Mouse (Mus musculus): ENCODE results near the gene Ccdc141. TPM values are rescaled to one million over a fixed set of nuclear protein-coding genes. Genes with fewer than 3 reads are reported as not detected.

Ccdc141 gene
- total and polyA plus RNA-seq, 2 experiments from 2014 or later = 7.3 to 18.6 TPM

GRCm38 (mm10) chr2:77169218-77169617 lies 1.2 kb downstream of the Ccdc141 start:
- 0 out of 2 replicates have a peak overlapping the region, but pooled peaks have one; percentile 15 for H3K27ac ChIP-seq (ENCODE audit: low read depth, low read length)
- 80% methylated on average over 4 of the region's 4 CpGs for WGBS

GRCm38 (mm10) chr2:77168781-77169180 lies 1.7 kb downstream of the Ccdc141 start:
- Histone ChIP-seq H3K9ac (no peak overlapping the region), H3K4me1 (ENCODE audit: insufficient read depth) (no peaks in the 10 kb centered on the region), H3K27ac (ENCODE audit: low read depth, low read length) (no peak overlapping the region), H3K27me3 (ENCODE audit: insufficient read depth, low read length) (no peaks in the 10 kb centered on the region), H3K36me3 (ENCODE audit: insufficient read depth) (no peaks in the 10 kb centered on the region), H3K9me3 (ENCODE audit: low read length) (no peaks in the 10 kb centered on the region), H3K4me2 (ENCODE audit: low read depth) (no peak overlapping the region), H3K4me3 (ENCODE audit: low read depth, low read length) (no peak overlapping the region)
- no peak for TF ChIP-seq CTCF (IDR thresholded peaks at IDR 0.05; ENCODE audit: low read depth)
- DNase-seq (no peak), ATAC-seq (no peak)
- 89% methylated on average over 7 of the region's 7 CpGs for WGBS

More at GRCm38 (mm10) chr2:77169218-77169617, 1.2 kb downstream of the Ccdc141 start:
- Histone ChIP-seq H3K36me3 (ENCODE audit: insufficient read depth) (no peaks in the 10 kb centered on the region), H3K9me3 (ENCODE audit: low read length) (no peaks in the 10 kb centered on the region), H3K4me2 (ENCODE audit: low read depth) (no peak overlapping the region), H3K4me3 (ENCODE audit: low read depth, low read length) (no peak overlapping the region), H3K27me3 (ENCODE audit: insufficient read depth, low read length) (no peaks in the 10 kb centered on the region), H3K9ac (no peak overlapping the region), H3K4me1 (ENCODE audit: insufficient read depth) (no peaks in the 10 kb centered on the region)
- no peak for ATAC-seq
- no peak for DNase-seq
- no peak for TF ChIP-seq CTCF (IDR thresholded peaks at IDR 0.05; ENCODE audit: low read depth)

- no peak for TF ChIP-seq CTCF (IDR thresholded peaks at IDR 0.05; ENCODE audit: low read depth)
- H3K9me3 ChIP-seq (ENCODE audit: low read length) = no peaks in the 10 kb centered on the region
- H3K4me3 ChIP-seq (ENCODE audit: low read depth, low read length) = no peak overlapping the region
- WGBS = 89% methylated on average over 13 of the region's 13 CpGs
- H3K4me1 ChIP-seq (ENCODE audit: insufficient read depth) = no peaks in the 10 kb centered on the region
- no peaks in the 10 kb centered on the region for H3K36me3 ChIP-seq (ENCODE audit: insufficient read depth)
- DNase-seq = no peak
- no peak for ATAC-seq
- no peaks in the 10 kb centered on the region for H3K27me3 ChIP-seq (ENCODE audit: insufficient read depth, low read length)
- no peak overlapping the region for H3K27ac ChIP-seq (ENCODE audit: low read depth, low read length)
- H3K4me2 ChIP-seq (ENCODE audit: low read depth) = no peak overlapping the region
- no peak overlapping the region for H3K9ac ChIP-seq
Measured at GRCm38 (mm10) chr2:77168081-77168685, 2.3 kb downstream of the Ccdc141 start.

- H3K4me2 ChIP-seq (ENCODE audit: low read depth) = no peak overlapping the region
- H3K9ac ChIP-seq = no peak overlapping the region
- ATAC-seq = no peak
- TF ChIP-seq CTCF (IDR thresholded peaks at IDR 0.05; ENCODE audit: low read depth) = no peak
- H3K36me3 ChIP-seq (ENCODE audit: insufficient read depth) = no peaks in the 10 kb centered on the region
- no peak for DNase-seq
- no peaks in the 10 kb centered on the region for H3K4me1 ChIP-seq (ENCODE audit: insufficient read depth)
- H3K27me3 ChIP-seq (ENCODE audit: insufficient read depth, low read length) = no peaks in the 10 kb centered on the region
- no peak overlapping the region for H3K4me3 ChIP-seq (ENCODE audit: low read depth, low read length)
- no peaks in the 10 kb centered on the region for H3K9me3 ChIP-seq (ENCODE audit: low read length)
- H3K27ac ChIP-seq (ENCODE audit: low read depth, low read length) = no peak overlapping the region
- 76% methylated on average over 4 of the region's 4 CpGs for WGBS
Measured at GRCm38 (mm10) chr2:77166366-77166765, 4.1 kb downstream of the Ccdc141 start.

GRCm38 (mm10) chr2:77164662-77165061 lies 5.8 kb downstream of the Ccdc141 start:
- H3K27me3 ChIP-seq (ENCODE audit: insufficient read depth, low read length) = no peaks in the 10 kb centered on the region
- no peak overlapping the region for H3K27ac ChIP-seq (ENCODE audit: low read depth, low read length)
- WGBS = 88% methylated on average over 3 of the region's 3 CpGs
- no peaks in the 10 kb centered on the region for H3K9me3 ChIP-seq (ENCODE audit: low read length)
- DNase-seq (no peak), ATAC-seq (no peak)
- no peak overlapping the region for H3K4me2 ChIP-seq (ENCODE audit: low read depth)
- H3K4me3 ChIP-seq (ENCODE audit: low read depth, low read length) = no peak overlapping the region
- no peak overlapping the region for H3K9ac ChIP-seq
- no peak for TF ChIP-seq CTCF (IDR thresholded peaks at IDR 0.05; ENCODE audit: low read depth)
- H3K4me1 ChIP-seq (ENCODE audit: insufficient read depth) = no peaks in the 10 kb centered on the region
- no peaks in the 10 kb centered on the region for H3K36me3 ChIP-seq (ENCODE audit: insufficient read depth)

- Histone ChIP-seq H3K4me2 (ENCODE audit: low read depth) (no peak overlapping the region), H3K4me3 (ENCODE audit: low read depth, low read length) (no peak overlapping the region), H3K4me1 (ENCODE audit: insufficient read depth) (no peaks in the 10 kb centered on the region), H3K27ac (ENCODE audit: low read depth, low read length) (no peak overlapping the region), H3K9me3 (ENCODE audit: low read length) (no peaks in the 10 kb centered on the region), H3K9ac (no peak overlapping the region), H3K36me3 (ENCODE audit: insufficient read depth) (no peaks in the 10 kb centered on the region), H3K27me3 (ENCODE audit: insufficient read depth, low read length) (no peaks in the 10 kb centered on the region)
- ATAC-seq (no peak), DNase-seq (no peak)
- no peak for TF ChIP-seq CTCF (IDR thresholded peaks at IDR 0.05; ENCODE audit: low read depth)
- WGBS = 90% methylated on average over 3 of the region's 3 CpGs
Measured at GRCm38 (mm10) chr2:77163381-77163780, 7.1 kb downstream of the Ccdc141 start.

GRCm38 (mm10) chr2:77162135-77162534 lies 8.3 kb downstream of the Ccdc141 start:
- no peak for TF ChIP-seq CTCF (IDR thresholded peaks at IDR 0.05; ENCODE audit: low read depth)
- H3K9me3 ChIP-seq (ENCODE audit: low read length) = no peaks in the 10 kb centered on the region
- H3K36me3 ChIP-seq (ENCODE audit: insufficient read depth) = no peaks in the 10 kb centered on the region
- no peak for DNase-seq
- no peak for ATAC-seq
- no peak overlapping the region for H3K4me2 ChIP-seq (ENCODE audit: low read depth)
- no peak overlapping the region for H3K9ac ChIP-seq
- H3K4me3 ChIP-seq (ENCODE audit: low read depth, low read length) = no peak overlapping the region
- H3K4me1 ChIP-seq (ENCODE audit: insufficient read depth) = no peaks in the 10 kb centered on the region
- H3K27ac ChIP-seq (ENCODE audit: low read depth, low read length) = no peak overlapping the region
- WGBS = 99% methylated on average over 3 of the region's 3 CpGs
- no peaks in the 10 kb centered on the region for H3K27me3 ChIP-seq (ENCODE audit: insufficient read depth, low read length)

All from forebrain, postnatal 0 days (tissue).